Mouse (Mus musculus) liver, embryonic 12.5 days (tissue): ENCODE measurements around the gene Map3k15. TPM values are rescaled to one million over a fixed set of nuclear protein-coding genes. Genes with fewer than 3 reads are reported as not detected.

ENCODE experiments used
- ATAC-seq: fragments of 200-750 bp; cut with Nextera tagmentation; 2 replicates; pipeline ENCODE4 v1.8.0; 2017; ENCODE audit warnings: moderate number of reproducible peaks, mild to moderate bottlenecking, moderate library complexity
- H3K27ac ChIP-seq: fragments of 300-500 bp; sonication (generic); 2 replicates; pipeline ENCODE4 v1.5.1; 2016; ENCODE audit warnings: mild to moderate bottlenecking
- H3K27me3 ChIP-seq: fragments of 300-500 bp; sonication (generic); replicated peaks from 2 replicates; pipeline ENCODE4 v1.6.1; 2016; ENCODE audit warnings: mild to moderate bottlenecking, moderate library complexity
- H3K36me3 ChIP-seq: fragments of 300-500 bp; sonication (generic); 2 replicates; pipeline ENCODE4 v1.6.1; 2016; ENCODE audit warnings: mild to moderate bottlenecking, moderate library complexity
- H3K4me1 ChIP-seq: fragments of 300-500 bp; sonication (generic); 2 replicates; pipeline ENCODE4 v1.6.1; 2016
- H3K4me2 ChIP-seq: fragments of 300-500 bp; sonication (generic); 2 replicates; pipeline ENCODE4 v1.6.1; 2016; ENCODE audit warnings: mild to moderate bottlenecking, moderate library complexity
- H3K4me3 ChIP-seq: fragments of 300-500 bp; sonication (generic); 2 replicates; pipeline ENCODE4 v1.5.1; 2016; ENCODE audit warnings: mild to moderate bottlenecking, moderate library complexity
- H3K9ac ChIP-seq: fragments of 300-500 bp; sonication (generic); 2 replicates; pipeline ENCODE4 v1.6.1; 2016; ENCODE audit warnings: mild to moderate bottlenecking, moderate library complexity
- H3K9me3 ChIP-seq: fragments of 300-500 bp; sonication (generic); replicated peaks from 2 replicates; pipeline ENCODE4 v1.6.1; 2016; ENCODE audit warnings: mild to moderate bottlenecking, moderate library complexity
- WGBS: fragments of 180-500 bp; shearing (Covaris S2); methylation state at CpG from one replicate; pipeline ENCODE4 v1.1.7; 2016; ENCODE audit not compliant: insufficient replicate concordance; 5-methylcytosine and 5-hydroxymethylcytosine counted together
- polyA plus RNA-seq: library from polyadenylated mRNA; unstranded; fragments of >200 nt; fragmentation: Nextera tagmentation; extraction: Ambion mirVana; gene quantifications from 2 replicates; pipeline ENCODE4 v1.2.1, GENCODE M21; 2016

Map3k15 gene
- polyA plus RNA-seq, 1 experiment from 2014 or later = 0.26 TPM

DNA sequence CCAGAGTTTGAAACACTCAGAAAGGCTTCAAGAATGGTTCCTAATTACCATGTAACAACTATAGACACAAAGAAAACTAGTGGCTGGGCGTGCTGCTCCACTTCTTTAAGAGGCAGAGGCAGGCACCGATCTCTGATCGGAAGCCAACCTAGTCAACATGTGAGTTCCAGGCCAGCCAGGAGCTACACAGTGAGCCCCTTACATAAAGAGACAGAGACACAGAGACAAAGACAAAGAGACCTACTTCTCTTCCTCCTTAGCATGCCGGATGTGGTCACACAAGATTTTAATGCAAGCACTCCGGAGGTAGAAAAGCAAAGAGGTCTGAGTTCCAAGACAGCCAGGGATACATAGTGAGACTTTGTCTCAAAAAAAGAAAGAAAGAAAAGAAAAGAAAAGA lies 147.9 kb downstream of the Map3k15 start:
- H3K4me3 ChIP-seq = peak overlapping the region; percentile 71
- peak overlapping the region; percentile 69 for H3K4me2 ChIP-seq
- no peak overlapping the region for H3K27ac ChIP-seq
- no peak for ATAC-seq
- H3K27me3 ChIP-seq = peaks cover 10% of the 10 kb centered on the region; the same call in 1 of the 2 replicates
- H3K9me3 ChIP-seq = no peaks in the 10 kb centered on the region
- 31% methylated on average over 5 of the region's 5 CpGs for WGBS
- H3K4me1 ChIP-seq = peaks cover 26% of the 10 kb centered on the region; the same call in 1 of the 2 replicates
- H3K9ac ChIP-seq = peak overlapping the region; percentile 57; the same call in 1 of the 2 replicates
- peaks cover 14% of the 10 kb centered on the region for H3K36me3 ChIP-seq

DNA sequence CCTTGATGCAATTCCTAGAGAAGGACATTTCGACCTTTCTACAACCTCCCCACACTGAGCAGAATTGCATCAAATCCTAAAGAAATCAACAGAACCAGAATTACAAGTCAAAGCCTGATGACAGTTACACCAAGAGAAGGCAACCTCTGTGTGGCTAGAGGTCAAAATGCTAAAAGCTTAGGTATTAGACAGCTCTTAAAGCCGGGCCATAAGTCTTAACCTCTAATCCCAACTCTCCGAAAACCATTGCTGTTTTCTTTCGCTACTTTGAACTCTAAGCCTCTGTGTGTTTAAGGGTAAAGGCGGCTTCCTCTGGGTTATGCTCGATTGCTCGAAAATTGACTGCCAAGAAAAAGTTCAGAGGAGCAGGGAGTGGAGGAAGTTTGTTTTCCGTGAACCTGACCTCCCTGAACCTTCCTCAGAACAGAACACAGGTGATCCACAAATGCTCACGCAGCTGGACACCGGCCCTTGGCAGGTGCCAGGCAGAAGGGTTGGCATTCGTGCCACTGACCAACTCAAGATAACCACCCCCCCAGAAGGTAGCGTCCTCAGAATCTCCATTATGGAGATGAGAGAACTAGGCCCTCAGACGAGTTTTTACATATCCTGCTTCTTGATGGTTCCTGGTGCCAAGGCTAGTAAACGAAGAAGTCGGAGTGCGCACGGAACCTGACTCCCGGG lies 149.1 kb downstream of the Map3k15 start:
- peak overlapping the region; percentile 85; the same call in 1 of the 2 replicates for H3K27ac ChIP-seq
- 11% methylated on average over 18 of the region's 18 CpGs for WGBS
- ATAC-seq = peak; percentile 1; the same call in 1 of the 2 replicates

DNA sequence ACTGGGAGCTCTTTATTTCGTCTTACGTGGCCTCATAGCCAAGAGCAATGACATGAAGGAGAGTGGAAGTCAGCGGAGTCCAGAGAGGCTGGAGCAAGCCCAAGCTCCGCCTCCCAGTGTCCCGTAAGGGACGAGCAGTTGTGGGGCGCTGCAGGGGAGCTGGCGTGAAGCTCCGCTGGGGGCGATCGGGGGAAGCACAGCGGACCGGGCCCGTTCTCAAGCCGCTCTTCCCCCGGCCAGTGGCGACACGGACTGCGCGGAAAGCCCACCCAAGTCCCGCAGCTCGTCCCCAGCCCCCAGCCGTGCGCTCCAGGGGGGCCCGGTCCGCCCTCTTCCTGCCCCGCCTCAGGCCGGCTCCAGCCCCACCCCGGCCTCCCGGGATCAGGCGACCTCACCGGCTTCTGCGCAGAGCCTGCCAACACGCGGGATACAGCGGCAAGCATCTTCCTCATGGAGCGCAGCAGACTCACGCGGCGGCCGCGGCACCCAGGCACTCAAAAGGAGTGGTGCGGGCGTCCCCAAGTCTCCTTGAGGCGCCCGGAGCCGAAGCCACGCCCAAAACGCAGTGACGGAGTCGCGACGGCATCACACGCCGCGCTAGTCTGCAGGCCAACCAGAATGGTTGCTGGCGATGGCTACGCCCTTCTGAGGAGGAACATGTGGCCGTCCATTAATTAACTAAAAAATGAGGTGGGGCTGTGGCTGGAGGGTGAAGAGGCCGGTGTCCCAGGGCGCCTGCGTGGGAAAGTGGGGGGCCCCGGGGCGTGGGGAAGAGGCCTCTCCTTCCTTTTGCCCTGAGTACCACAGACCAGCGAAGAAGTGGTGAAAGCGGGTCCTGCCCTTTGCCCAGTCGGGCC lies 149.9 kb downstream of the Map3k15 start, which contains the start of gene Pdha1:
TSS of gene Pdha1 (minus strand) at position 553 of the 857 bp plus-strand sequence.
- Histone ChIP-seq H3K36me3 (no peaks in the 10 kb centered on the region), H3K9ac (peak within 1 kb of the TSS; percentile 81), H3K27me3 (peaks cover 11% of the 10 kb centered on the region; the same call in 1 of the 2 replicates), H3K4me1 (peaks cover 26% of the 10 kb centered on the region; the same call in 1 of the 2 replicates), H3K4me3 (peak within 1 kb of the TSS; percentile 71), H3K27ac (peak within 1 kb of the TSS; percentile 85), H3K4me2 (peak within 1 kb of the TSS; percentile 69), H3K9me3 (no peaks in the 10 kb centered on the region)
- WGBS = 11% methylated on average over 57 of the region's 67 CpGs
- peak; percentile 97 for ATAC-seq

More for the DNA sequence above, 149.1 kb downstream of the Map3k15 start:
- peaks cover 26% of the 10 kb centered on the region; the same call in 1 of the 2 replicates for H3K4me1 ChIP-seq
- peak overlapping the region; percentile 71 for H3K4me3 ChIP-seq
- no peaks in the 10 kb centered on the region for H3K9me3 ChIP-seq
- H3K4me2 ChIP-seq = peak overlapping the region; percentile 69
- peak overlapping the region; percentile 81 for H3K9ac ChIP-seq
- H3K27me3 ChIP-seq = peaks cover 11% of the 10 kb centered on the region; the same call in 1 of the 2 replicates
- peaks cover 5% of the 10 kb centered on the region for H3K36me3 ChIP-seq

DNA sequence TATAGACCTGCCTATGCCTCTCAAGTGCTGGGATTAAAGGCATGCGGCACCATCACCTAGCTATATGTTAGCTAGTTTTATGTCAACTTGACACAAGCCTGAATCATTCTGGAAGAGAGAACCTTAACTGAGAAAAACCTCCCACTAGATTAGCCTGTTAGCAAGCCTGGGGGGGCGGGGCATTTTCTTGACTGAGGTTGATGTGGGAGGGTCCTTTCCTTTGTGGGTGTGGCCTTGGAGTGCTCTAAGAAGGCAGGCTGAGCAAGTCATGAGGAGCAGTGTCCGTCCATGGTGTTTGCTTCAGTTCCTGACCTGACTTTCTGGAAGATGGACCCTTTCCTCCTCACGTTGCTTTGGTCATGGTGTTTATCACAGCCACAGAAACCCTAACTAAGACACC lies 158.6 kb downstream of the Map3k15 start:
- no peak for ATAC-seq
- no peaks in the 10 kb centered on the region for H3K36me3 ChIP-seq
- no peak overlapping the region for H3K9ac ChIP-seq
- H3K4me2 ChIP-seq = no peak overlapping the region
- no peak overlapping the region for H3K27ac ChIP-seq
- no peaks in the 10 kb centered on the region for H3K4me1 ChIP-seq
- WGBS = 66% methylated on average over 4 of the region's 4 CpGs
- H3K4me3 ChIP-seq = no peak overlapping the region
- H3K9me3 ChIP-seq = no peaks in the 10 kb centered on the region
- no peaks in the 10 kb centered on the region for H3K27me3 ChIP-seq

DNA sequence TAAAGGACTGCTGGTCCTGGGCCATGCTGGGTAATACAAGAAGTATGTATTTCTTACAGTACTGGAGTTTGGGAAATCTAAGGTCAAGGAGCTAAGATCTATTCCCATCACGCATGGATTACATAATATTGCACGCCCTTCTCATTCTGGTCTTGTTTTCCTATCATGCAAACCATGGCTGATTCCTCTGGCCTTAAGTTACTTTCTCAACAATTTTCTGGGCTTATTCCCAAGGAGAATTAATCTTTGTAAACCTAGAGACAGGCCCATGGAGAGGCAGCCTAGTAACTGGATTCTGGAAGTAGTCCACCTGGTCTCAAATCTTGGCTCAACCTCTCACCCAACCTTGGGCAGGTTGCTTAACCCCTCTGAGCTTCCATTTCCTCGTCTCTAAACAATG lies 159.2 kb downstream of the Map3k15 start:
- Histone ChIP-seq H3K36me3 (no peaks in the 10 kb centered on the region), H3K4me1 (no peaks in the 10 kb centered on the region), H3K9me3 (no peaks in the 10 kb centered on the region), H3K27me3 (no peaks in the 10 kb centered on the region), H3K4me2 (no peak overlapping the region), H3K27ac (no peak overlapping the region), H3K9ac (no peak overlapping the region), H3K4me3 (no peak overlapping the region)
- 72% methylated on average over 3 of the region's 3 CpGs for WGBS
- no peak for ATAC-seq

DNA sequence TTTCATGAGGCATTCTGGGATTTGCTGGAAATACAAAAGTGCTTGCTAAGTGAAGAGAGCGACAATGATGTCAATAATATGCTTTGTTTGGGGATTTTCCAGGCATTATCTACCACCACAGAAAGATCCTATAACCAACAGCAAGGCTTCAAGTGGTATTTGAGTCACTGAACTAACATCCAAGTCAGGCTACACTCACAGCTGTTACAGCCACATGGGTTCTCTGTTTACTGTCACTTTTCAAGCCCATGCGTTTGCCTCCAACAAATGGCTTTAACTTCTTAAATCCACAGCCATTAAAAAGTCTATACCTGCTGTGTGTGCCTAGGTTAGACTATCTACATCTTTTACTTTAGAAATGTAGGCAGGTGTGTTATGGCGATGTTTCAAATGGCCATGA lies 160.6 kb downstream of the Map3k15 start:
- H3K27me3 ChIP-seq = no peaks in the 10 kb centered on the region
- no peak overlapping the region for H3K4me3 ChIP-seq
- H3K27ac ChIP-seq = no peak overlapping the region
- no peaks in the 10 kb centered on the region for H3K9me3 ChIP-seq
- no peaks in the 10 kb centered on the region for H3K4me1 ChIP-seq
- ATAC-seq = no peak
- H3K4me2 ChIP-seq = no peak overlapping the region
- WGBS = 77% methylated on average over 3 of the region's 3 CpGs
- H3K9ac ChIP-seq = no peak overlapping the region
- H3K36me3 ChIP-seq = no peaks in the 10 kb centered on the region

DNA sequence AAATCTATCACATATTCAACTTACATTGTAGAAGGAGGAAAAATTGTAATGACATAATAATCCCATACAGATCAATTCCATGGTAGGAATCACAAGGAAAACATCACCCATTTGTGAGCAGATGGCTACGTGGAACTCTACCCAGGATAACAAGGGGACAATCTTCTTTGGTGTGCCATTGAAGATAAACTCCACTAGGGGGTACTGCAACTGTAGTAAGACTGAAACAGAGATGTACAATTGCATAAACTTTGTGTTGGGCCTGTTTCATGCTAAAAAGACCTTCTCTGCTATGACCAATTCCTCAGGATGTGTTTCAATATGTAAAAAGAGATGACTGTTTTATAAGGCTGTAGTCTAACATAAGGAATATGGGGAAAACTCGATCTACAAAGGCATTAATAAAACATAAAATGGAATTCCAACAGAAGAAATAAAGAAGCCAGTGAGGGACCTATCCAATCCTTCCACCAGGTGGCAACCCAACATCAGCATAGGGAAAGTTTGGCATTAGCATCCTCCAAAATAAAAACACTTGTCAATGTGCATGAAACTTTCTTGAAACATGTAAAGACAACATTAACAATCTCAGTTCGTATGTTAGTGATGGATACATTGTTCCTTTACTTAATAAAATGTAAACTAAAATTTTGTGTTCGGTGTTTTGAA lies 165.0 kb downstream of the Map3k15 start:
- Histone ChIP-seq H3K9me3 (no peaks in the 10 kb centered on the region), H3K9ac (no peak overlapping the region), H3K4me2 (no peak overlapping the region), H3K27me3 (no peaks in the 10 kb centered on the region), H3K27ac (no peak overlapping the region), H3K4me3 (no peak overlapping the region), H3K36me3 (no peaks in the 10 kb centered on the region), H3K4me1 (no peaks in the 10 kb centered on the region)
- WGBS = 40% methylated on average over 4 of the region's 4 CpGs
- no peak for ATAC-seq

DNA sequence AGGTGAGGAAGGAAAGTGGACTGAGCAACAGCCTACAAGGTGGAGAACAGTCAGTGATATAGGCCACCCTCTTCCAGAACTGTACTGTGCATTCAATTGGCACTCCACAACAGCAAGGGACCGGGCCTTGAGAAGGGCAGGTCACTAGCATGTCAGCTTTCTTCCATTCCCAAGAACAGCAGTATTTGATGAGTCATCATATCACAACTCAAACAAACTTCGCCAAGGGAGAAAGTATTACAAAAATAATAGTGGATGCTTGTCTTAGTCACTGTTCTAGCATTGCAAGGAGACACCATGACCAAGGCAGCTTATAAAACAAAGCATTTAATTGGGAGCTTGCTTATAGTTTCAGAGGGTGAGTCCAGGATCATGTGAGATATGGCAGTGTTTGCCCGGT lies 176.0 kb downstream of the Map3k15 start:
- no peak overlapping the region for H3K27ac ChIP-seq
- H3K9ac ChIP-seq = no peak overlapping the region
- no peaks in the 10 kb centered on the region for H3K27me3 ChIP-seq
- no peaks in the 10 kb centered on the region for H3K9me3 ChIP-seq
- no peaks in the 10 kb centered on the region for H3K4me1 ChIP-seq
- no peak for ATAC-seq
- H3K4me3 ChIP-seq = no peak overlapping the region
- no peak overlapping the region for H3K4me2 ChIP-seq
- 77% methylated on average over 3 of the region's 3 CpGs for WGBS
- H3K36me3 ChIP-seq = no peaks in the 10 kb centered on the region

DNA sequence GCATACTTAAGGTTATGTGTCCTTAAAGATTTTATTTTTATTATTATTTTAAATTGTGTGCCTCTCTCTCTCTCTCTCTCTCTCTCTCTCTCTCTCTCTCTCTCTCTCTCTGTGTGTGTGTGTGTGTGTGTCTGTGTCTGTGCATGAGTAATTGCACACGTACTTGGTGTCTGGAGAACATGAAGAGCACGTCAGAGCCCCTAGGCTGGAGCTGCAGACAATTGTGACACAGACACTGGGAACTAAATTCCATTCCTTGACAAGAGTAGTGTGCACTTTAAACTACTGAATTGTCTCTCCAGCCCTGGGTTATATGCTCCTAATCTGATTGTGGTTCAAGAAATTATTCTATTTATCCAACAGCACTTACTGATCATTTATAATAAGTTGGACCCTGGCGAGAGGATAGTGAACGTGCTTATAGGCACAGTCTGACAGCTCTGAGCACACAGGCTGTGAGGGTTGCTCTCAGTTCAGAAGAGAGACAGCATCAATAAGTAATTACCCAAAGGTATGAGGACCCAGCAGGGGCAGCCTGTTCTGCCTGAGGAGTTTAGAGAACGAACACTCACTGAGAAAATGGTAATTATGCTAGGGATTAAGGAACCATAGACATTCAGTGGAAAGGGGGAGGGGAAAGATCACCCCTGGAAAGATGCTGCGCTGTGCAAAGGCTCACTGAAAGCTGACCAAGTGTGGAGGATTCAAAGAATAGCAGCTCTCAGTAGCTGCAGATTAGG lies 178.2 kb downstream of the Map3k15 start:
- H3K4me3 ChIP-seq = no peak overlapping the region
- H3K4me2 ChIP-seq = no peak overlapping the region
- H3K27me3 ChIP-seq = no peaks in the 10 kb centered on the region
- H3K4me1 ChIP-seq = no peaks in the 10 kb centered on the region
- H3K9ac ChIP-seq = no peak overlapping the region
- no peak overlapping the region for H3K27ac ChIP-seq
- ATAC-seq = no peak
- no peaks in the 10 kb centered on the region for H3K9me3 ChIP-seq
- WGBS = 42% methylated on average over 6 of the region's 6 CpGs
- no peaks in the 10 kb centered on the region for H3K36me3 ChIP-seq

DNA sequence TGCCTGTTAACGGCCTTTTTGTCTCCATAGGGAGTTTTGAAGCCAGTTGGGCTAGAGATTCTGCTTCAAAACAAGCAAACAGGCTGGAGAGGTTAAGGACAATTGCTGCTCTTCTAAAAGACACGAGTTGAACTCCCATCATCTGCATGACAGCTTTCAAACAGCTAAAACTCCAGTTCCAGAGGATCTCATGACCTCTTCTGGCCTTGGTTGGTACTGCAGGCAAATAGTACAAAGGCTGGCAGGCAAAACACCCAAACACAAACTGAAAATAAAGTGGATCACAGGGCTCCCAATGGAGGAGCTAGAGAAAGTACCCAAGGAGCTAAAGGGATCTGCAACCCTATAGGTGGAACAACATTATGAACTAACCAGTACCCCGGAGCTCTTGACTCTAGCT lies 181.9 kb downstream of the Map3k15 start:
- no peak for ATAC-seq
- Histone ChIP-seq H3K27ac (no peak overlapping the region), H3K36me3 (no peaks in the 10 kb centered on the region), H3K27me3 (0 out of 2 replicates have a peak, but pooled peaks cover 2% of the 10 kb centered on the region), H3K4me3 (no peak overlapping the region), H3K4me1 (no peaks in the 10 kb centered on the region), H3K9ac (no peak overlapping the region), H3K9me3 (no peaks in the 10 kb centered on the region), H3K4me2 (no peak overlapping the region)
- 22% methylated on average over 3 of the region's 3 CpGs for WGBS
